Mouse (Mus musculus): ENCODE results near the gene Dand5.
A peak's percentile ranks its signal among the peaks of the same experiment; 100 is the strongest.

- TF ChIP-seq CTCF (IDR thresholded peaks at IDR 0.05) (no peak; the same call in 1 of the 2 replicates), POLR2A (IDR thresholded peaks at IDR 0.05; ENCODE audit: insufficient read depth, low read depth, low read length) (no peak), EP300 (IDR thresholded peaks at IDR 0.05; ENCODE audit: insufficient read depth, low read depth, low read length) (peak; percentile 88)
Observed at GRCm38 (mm10) chr8:84815547-84815946, 7.1 kb downstream of the Dand5 start.

Measured in heart, adult 2 months (tissue).